Mouse (Mus musculus) kidney, embryonic 16.5 days (tissue): ENCODE measurements at regions not wholly inside any gene's neighbourhood (a gene's known extent, or its start where the extent isn't known, plus 50 kb on each side); places are given as distances from the start of the nearest gene placed in this dataset.

Experiments used
- ATAC-seq: fragments of 200-750 bp; cut with Nextera tagmentation; 2 replicates; pipeline ENCODE4 v1.8.0; 2017; ENCODE audit warnings: moderate TSS enrichment; ENCODE audit not compliant: low FRiP score, low TSS enrichment
- H3K27ac ChIP-seq: fragments of 300-500 bp; sonication (generic); 2 replicates; pipeline ENCODE4 v1.5.1; 2014; ENCODE audit warnings: low read length
- H3K27me3 ChIP-seq: fragments of 300-500 bp; sonication (generic); 2 replicates; pipeline ENCODE4 v1.6.1; 2014; ENCODE audit warnings: low read length, control low read depth, mixed read lengths; ENCODE audit not compliant: insufficient read depth
- H3K36me3 ChIP-seq: fragments of 300-500 bp; sonication (generic); 2 replicates; pipeline ENCODE4 v1.6.1; 2014; ENCODE audit warnings: low read length, control low read depth, mixed read lengths; ENCODE audit not compliant: insufficient read depth
- H3K4me1 ChIP-seq: fragments of 300-500 bp; sonication (generic); 2 replicates; pipeline ENCODE4 v1.6.1; 2014; ENCODE audit warnings: low read length, control low read depth, mixed read lengths; ENCODE audit not compliant: insufficient read depth
- H3K4me2 ChIP-seq: fragments of 300-500 bp; sonication (generic); replicated peaks from 2 replicates; pipeline ENCODE4 v1.6.1; 2014; ENCODE audit warnings: low read depth, low read length
- H3K4me3 ChIP-seq: fragments of 300-500 bp; sonication (generic); 2 replicates; pipeline ENCODE4 v1.5.1; 2014; ENCODE audit warnings: mild to moderate bottlenecking, low read length
- H3K9ac ChIP-seq: fragments of 300-500 bp; sonication (generic); replicated peaks from 2 replicates; pipeline ENCODE4 v1.6.1; 2014; ENCODE audit warnings: low read length
- H3K9me3 ChIP-seq: fragments of 300-500 bp; sonication (generic); 2 replicates; pipeline ENCODE4 v1.6.1; 2016; ENCODE audit warnings: low read length, control low read depth
- WGBS: fragments of 180-500 bp; shearing (Covaris S2); extraction: QIAGEN DNeasy Blood & Tissue Kit; methylation state at CpG from one replicate; pipeline ENCODE4 v1.1.7; 2014; 5-methylcytosine and 5-hydroxymethylcytosine counted together

- H3K27ac ChIP-seq = peak overlapping the region; percentile 61
- H3K4me1 ChIP-seq = peaks cover 18% of the 10 kb centered on the region
- peak; percentile 83 for ATAC-seq
- 10% methylated on average over 19 of the region's 19 CpGs for WGBS
- H3K4me3 ChIP-seq = no peak overlapping the region
- peak overlapping the region; percentile 22; the same call in 1 of the 2 replicates for H3K9ac ChIP-seq
- no peaks in the 10 kb centered on the region for H3K9me3 ChIP-seq
- no peaks in the 10 kb centered on the region for H3K36me3 ChIP-seq
- H3K4me2 ChIP-seq = peak overlapping the region; percentile 35
- H3K27me3 ChIP-seq = no peaks in the 10 kb centered on the region
These were observed 1723.0 kb upstream of the Gm7489 start for GRCm38 (mm10) chr15:52161568-52162316.

GRCm38 (mm10) chr15:52166144-52166543 is 1718.6 kb upstream of the Gm7489 start:
- H3K9ac ChIP-seq = no peak overlapping the region
- 80% methylated on average over 4 of the region's 4 CpGs for WGBS
- H3K27me3 ChIP-seq = no peaks in the 10 kb centered on the region
- no peak overlapping the region for H3K4me2 ChIP-seq
- H3K9me3 ChIP-seq = no peaks in the 10 kb centered on the region
- H3K4me1 ChIP-seq = peaks cover 18% of the 10 kb centered on the region
- no peaks in the 10 kb centered on the region for H3K36me3 ChIP-seq
- no peak for ATAC-seq
- H3K4me3 ChIP-seq = no peak overlapping the region
- no peak overlapping the region for H3K27ac ChIP-seq

GRCm38 (mm10) chr15:52166595-52167443 is 1717.9 kb upstream of the Gm7489 start:
- H3K4me3 ChIP-seq = no peak overlapping the region
- no peaks in the 10 kb centered on the region for H3K9me3 ChIP-seq
- peaks cover 12% of the 10 kb centered on the region for H3K4me1 ChIP-seq
- no peak overlapping the region for H3K27ac ChIP-seq
- H3K9ac ChIP-seq = no peak overlapping the region
- H3K4me2 ChIP-seq = no peak overlapping the region
- no peaks in the 10 kb centered on the region for H3K27me3 ChIP-seq
- no peaks in the 10 kb centered on the region for H3K36me3 ChIP-seq
- WGBS = 31% methylated on average over 10 of the region's 10 CpGs
- ATAC-seq = peak; percentile 95

- H3K27ac ChIP-seq = no peak overlapping the region
- no peak overlapping the region for H3K4me2 ChIP-seq
- no peaks in the 10 kb centered on the region for H3K9me3 ChIP-seq
- no peaks in the 10 kb centered on the region for H3K27me3 ChIP-seq
- ATAC-seq = no peak
- no peaks in the 10 kb centered on the region for H3K36me3 ChIP-seq
- 75% methylated on average over 5 of the region's 5 CpGs for WGBS
- no peak overlapping the region for H3K9ac ChIP-seq
- H3K4me1 ChIP-seq = peaks cover 8% of the 10 kb centered on the region; the same call in 1 of the 2 replicates
- H3K4me3 ChIP-seq = no peak overlapping the region
These were observed 1716.9 kb upstream of the Gm7489 start for GRCm38 (mm10) chr15:52167811-52168210.

GRCm38 (mm10) chr15:52176951-52177350 is 1707.8 kb upstream of the Gm7489 start:
- H3K4me2 ChIP-seq = no peak overlapping the region
- ATAC-seq = no peak
- H3K27me3 ChIP-seq = no peaks in the 10 kb centered on the region
- no peak overlapping the region for H3K4me3 ChIP-seq
- 83% methylated on average over 1 of the region's 1 CpGs for WGBS
- H3K36me3 ChIP-seq = no peaks in the 10 kb centered on the region
- no peak overlapping the region for H3K27ac ChIP-seq
- no peaks in the 10 kb centered on the region for H3K9me3 ChIP-seq
- no peaks in the 10 kb centered on the region for H3K4me1 ChIP-seq
- no peak overlapping the region for H3K9ac ChIP-seq

GRCm38 (mm10) chr15:52178668-52179067 is 1706.0 kb upstream of the Gm7489 start:
- H3K27me3 ChIP-seq = no peaks in the 10 kb centered on the region
- no peaks in the 10 kb centered on the region for H3K4me1 ChIP-seq
- no peak for ATAC-seq
- WGBS = 76% methylated on average over 3 of the region's 3 CpGs
- no peak overlapping the region for H3K9ac ChIP-seq
- no peaks in the 10 kb centered on the region for H3K36me3 ChIP-seq
- H3K4me2 ChIP-seq = no peak overlapping the region
- H3K4me3 ChIP-seq = no peak overlapping the region
- no peak overlapping the region for H3K27ac ChIP-seq
- no peaks in the 10 kb centered on the region for H3K9me3 ChIP-seq

- ATAC-seq = no peak
- H3K27me3 ChIP-seq = no peaks in the 10 kb centered on the region
- H3K9ac ChIP-seq = no peak overlapping the region
- H3K4me2 ChIP-seq = no peak overlapping the region
- no peak overlapping the region for H3K4me3 ChIP-seq
- H3K27ac ChIP-seq = no peak overlapping the region
- no peaks in the 10 kb centered on the region for H3K36me3 ChIP-seq
- H3K4me1 ChIP-seq = no peaks in the 10 kb centered on the region
- H3K9me3 ChIP-seq = no peaks in the 10 kb centered on the region
These were observed 1705.3 kb upstream of the Gm7489 start for GRCm38 (mm10) chr15:52179379-52179778.

- H3K9ac ChIP-seq = no peak overlapping the region
- H3K9me3 ChIP-seq = no peaks in the 10 kb centered on the region
- H3K4me1 ChIP-seq = no peaks in the 10 kb centered on the region
- no peak overlapping the region for H3K27ac ChIP-seq
- H3K27me3 ChIP-seq = no peaks in the 10 kb centered on the region
- H3K36me3 ChIP-seq = no peaks in the 10 kb centered on the region
- ATAC-seq = no peak
- 72% methylated on average over 3 of the region's 3 CpGs for WGBS
- no peak overlapping the region for H3K4me2 ChIP-seq
- no peak overlapping the region for H3K4me3 ChIP-seq
These were observed 1693.5 kb upstream of the Gm7489 start for GRCm38 (mm10) chr15:52191176-52191575.

GRCm38 (mm10) chr15:52207271-52207670 is 1677.4 kb upstream of the Gm7489 start:
- Histone ChIP-seq H3K9me3 (no peaks in the 10 kb centered on the region), H3K9ac (no peak overlapping the region), H3K36me3 (no peaks in the 10 kb centered on the region), H3K4me2 (no peak overlapping the region), H3K4me1 (no peaks in the 10 kb centered on the region), H3K27ac (no peak overlapping the region), H3K4me3 (no peak overlapping the region), H3K27me3 (no peaks in the 10 kb centered on the region)
- WGBS = 53% methylated on average over 3 of the region's 3 CpGs
- no peak for ATAC-seq

GRCm38 (mm10) chr15:52232442-52232841 is 1652.3 kb upstream of the Gm7489 start:
- Histone ChIP-seq H3K9me3 (no peaks in the 10 kb centered on the region), H3K27ac (no peak overlapping the region), H3K9ac (no peak overlapping the region), H3K27me3 (no peaks in the 10 kb centered on the region), H3K4me1 (no peaks in the 10 kb centered on the region), H3K4me3 (no peak overlapping the region), H3K36me3 (no peaks in the 10 kb centered on the region), H3K4me2 (no peak overlapping the region)
- peak; percentile 63; the same call in 1 of the 2 replicates for ATAC-seq
- WGBS = 90% methylated on average over 5 of the region's 5 CpGs
